Mouse (Mus musculus): ENCODE data around the gene Rpl31.

DNA sequence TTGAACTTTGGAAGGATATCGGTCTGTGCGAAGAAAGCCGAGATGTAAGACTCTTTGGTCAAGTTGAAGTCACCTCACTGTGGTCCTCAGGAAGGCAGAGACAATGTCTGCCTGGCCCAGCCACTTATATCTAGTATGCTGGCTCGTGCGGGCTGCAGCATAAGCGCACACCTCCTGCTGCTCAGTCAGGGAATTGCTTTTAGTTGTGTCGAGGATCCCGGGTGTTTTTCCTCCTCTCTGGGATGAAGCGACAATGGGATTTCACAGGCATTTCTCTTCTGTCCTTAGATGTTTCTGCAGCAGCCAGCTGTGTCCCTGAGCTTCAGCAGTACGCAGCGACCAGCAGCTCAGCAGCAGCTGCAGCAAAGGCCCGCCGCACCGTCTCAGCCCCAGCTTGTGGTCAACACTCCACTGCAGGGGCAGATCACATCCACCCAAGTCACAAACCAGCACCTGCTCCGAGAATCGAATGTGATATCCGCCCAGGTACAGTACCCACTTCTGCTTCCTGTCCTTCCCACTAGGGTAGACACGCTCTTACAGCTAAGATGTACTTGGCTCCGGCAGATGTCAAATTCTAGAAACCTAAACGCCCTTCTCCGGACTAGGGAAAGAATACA lies 22.6 kb upstream of the Rpl31 start:
- TF ChIP-seq MYOD1 (IDR thresholded peaks at IDR 0.05; ENCODE audit: control insufficient read depth, insufficient read length, low read depth) (no peak), CTCF (IDR thresholded peaks at IDR 0.05; ENCODE audit: control insufficient read depth, insufficient read depth, insufficient read length) (no peak), CEBPB (IDR thresholded peaks at IDR 0.05; ENCODE audit: low read depth) (no peak), MYOG (IDR thresholded peaks at IDR 0.05; ENCODE audit: control insufficient read depth, extremely low read depth, insufficient read length) (no peak)
